In genomic region chr19:11911021-11911420, GRCm38 (mm10) we compare ENCODE assay signal across 10 mouse cellular contexts. TPM values are rescaled to one million over a fixed set of nuclear protein-coding genes. Genes with fewer than 3 reads are reported as not detected.
DNase-seq lines count a peak whose midpoint lies in the region; ATAC-seq and TF ChIP-seq lines count a peak whose summit lies in the region.
"Had no signal": no experiment of that assay in that cellular context is flagged by ENCODE, and none has a peak within 500 bp of the region (broad histone marks: within the 10 kb centered on the region; RNA-seq: fewer than 3 reads in every experiment).

No protein-coding gene starts in this region.

- H3K4me1 ChIP-seq in lung, embryonic 16.5 days (replicated peaks; ENCODE audit: control insufficient read depth, insufficient read depth, low read length): peaks cover 13% of the 10 kb centered on the region
- peaks cover 6% of the 10 kb centered on the region; the same call in 1 of the 2 replicates for H3K4me1 ChIP-seq in lung, adult 2 months (ENCODE audit: control insufficient read depth, insufficient read depth, low read length)
- H3K4me1 ChIP-seq in embryonic fibroblast, embryonic 13.5 days (ENCODE audit: control insufficient read depth, insufficient read depth, low read length): no peaks in the 10 kb centered on the region
- H3K4me1 ChIP-seq in limb, embryonic 12.5 days (replicated peaks): peaks cover 8% of the 10 kb centered on the region
- peaks cover 26% of the 10 kb centered on the region for H3K4me1 ChIP-seq in neural tube, embryonic 15.5 days

- H3K36me3 ChIP-seq in lung, embryonic 16.5 days (ENCODE audit: control insufficient read depth, insufficient read depth, low read length): no peaks in the 10 kb centered on the region; the same call in 1 of the 2 replicates
- H3K36me3 ChIP-seq in limb, embryonic 12.5 days: peaks cover 17% of the 10 kb centered on the region; the same call in 1 of the 2 replicates
- H3K36me3 ChIP-seq in neural tube, embryonic 15.5 days: 0 out of 2 replicates have a peak, but pooled peaks cover 6% of the 10 kb centered on the region

- 0 out of 2 replicates have a peak overlapping the region, but pooled peaks have one; percentile 75 for H3K9ac ChIP-seq in lung, embryonic 16.5 days (ENCODE audit: low read length)
- H3K9ac ChIP-seq in limb, embryonic 12.5 days (replicated peaks): no peak overlapping the region
- H3K9ac ChIP-seq in neural tube, embryonic 15.5 days (replicated peaks): peak overlapping the region; percentile 88; the same call in 1 of the 2 replicates

- H3K27me3 ChIP-seq in lung, embryonic 16.5 days (ENCODE audit: control insufficient read depth, insufficient read depth, low read depth, low read length): no peaks in the 10 kb centered on the region
- no peaks in the 10 kb centered on the region for H3K27me3 ChIP-seq in limb, embryonic 12.5 days
- H3K27me3 ChIP-seq in neural tube, embryonic 15.5 days (replicated peaks): no peaks in the 10 kb centered on the region

- ATAC-seq in lung, embryonic 16.5 days (ENCODE audit: low read depth): no peak
- ATAC-seq in limb, embryonic 12.5 days (ENCODE audit: insufficient number of reproducible peaks, insufficient read depth, low FRiP score, low TSS enrichment, low read depth): no peak
- no peak for ATAC-seq in neural tube, embryonic 15.5 days (ENCODE audit: low FRiP score)
- no peak for ATAC-seq in inflammation-experienced regulatory T-cells, adult 6 months

- TF ChIP-seq CTCF in lung, adult 2 months (IDR thresholded peaks at IDR 0.05; ENCODE audit: insufficient read depth, low read length): no peak
- TF ChIP-seq CTCF in embryonic fibroblast, embryonic 13.5 days (IDR thresholded peaks at IDR 0.05; ENCODE audit: borderline replicate concordance, insufficient read depth, low read length): no peak

- DNase-seq in lung, adult 2 months: no peak
- DNase-seq in thymus, postnatal 0 days (ENCODE audit: low spot score): no peak
- no peak for DNase-seq in yolk sac, embryonic 10.5 days (ENCODE audit: low spot score)
- DNase-seq: kidney, adult 18-20 months; retina, postnatal 1 day had no signal

- no peaks in the 10 kb centered on the region for H3K9me3 ChIP-seq in lung, embryonic 16.5 days (ENCODE audit: control insufficient read depth, low read length)
- no peaks in the 10 kb centered on the region for H3K9me3 ChIP-seq in limb, embryonic 12.5 days
- no peaks in the 10 kb centered on the region for H3K9me3 ChIP-seq in neural tube, embryonic 15.5 days (replicated peaks)

- TF ChIP-seq POLR2A in lung, adult 2 months (IDR thresholded peaks at IDR 0.05; ENCODE audit: borderline replicate concordance, extremely low read depth, low read depth, low read length): no peak
- TF ChIP-seq POLR2A in embryonic fibroblast, embryonic 13.5 days (IDR thresholded peaks at IDR 0.05; ENCODE audit: low read depth, low read length): no peak

- H3K4me3 ChIP-seq in lung, embryonic 16.5 days (ENCODE audit: low read length): peak overlapping the region; percentile 96
- no peak overlapping the region for H3K4me3 ChIP-seq in lung, adult 2 months (replicated peaks; ENCODE audit: extremely low read depth, low read depth, low read length)
- peak overlapping the region; percentile 63 for H3K4me3 ChIP-seq in embryonic fibroblast, embryonic 13.5 days (ENCODE audit: insufficient read depth, low read length)
- H3K4me3 ChIP-seq in limb, embryonic 12.5 days (replicated peaks): peak overlapping the region; percentile 82
- H3K4me3 ChIP-seq in neural tube, embryonic 15.5 days (replicated peaks): peak overlapping the region; percentile 92

- 0 out of 2 replicates have a peak overlapping the region, but pooled peaks have one; percentile 84 for H3K27ac ChIP-seq in lung, embryonic 16.5 days (ENCODE audit: low read length)
- no peak overlapping the region for H3K27ac ChIP-seq in embryonic fibroblast, embryonic 13.5 days (ENCODE audit: insufficient read depth, low read length)
- H3K27ac ChIP-seq in limb, embryonic 12.5 days: no peak overlapping the region
- peak overlapping the region; percentile 92; the same call in 1 of the 2 replicates for H3K27ac ChIP-seq in neural tube, embryonic 15.5 days (replicated peaks)

- 79% methylated on average over 5 of the region's 5 CpGs for WGBS in lung, embryonic 16.5 days
- WGBS in lung, adult 2 months: 72% methylated on average over 5 of the region's 5 CpGs
- WGBS in limb, embryonic 12.5 days: 90% methylated on average over 5 of the region's 5 CpGs
- WGBS in neural tube, embryonic 15.5 days: 96% methylated on average over 5 of the region's 5 CpGs

- peak overlapping the region; percentile 79 for H3K4me2 ChIP-seq in lung, embryonic 16.5 days (ENCODE audit: low read depth, low read length)
- peak overlapping the region; percentile 73 for H3K4me2 ChIP-seq in limb, embryonic 12.5 days
- H3K4me2 ChIP-seq in neural tube, embryonic 15.5 days: peak overlapping the region; percentile 77

RNA-seq across cellular contexts. Expression of gene Patl1, which starts 1.2 kb away (rescaled TPM):
- 18.9 and 19.0 TPM in 2 replicates for polyA plus RNA-seq in lung, embryonic 16.5 days (2015; fragmentation: Nextera tagmentation; extraction: Ambion mirVana)
- 12.6 and 15.9 TPM in 2 replicates for polyA plus RNA-seq in lung, adult 2 months (2012; rRNA removed)
- polyA plus RNA-seq in embryonic fibroblast, embryonic 13.5 days (2011; ENCODE audit: insufficient read length, low read depth, missing spikeins): 23.5 and 26.1 TPM in 2 replicates
- 17.8 and 20.2 TPM in 2 replicates for polyA plus RNA-seq in limb, embryonic 12.5 days (2016; fragmentation: Nextera tagmentation; extraction: Ambion mirVana)
- 13.3 and 15.2 TPM in 2 replicates for polyA plus RNA-seq in neural tube, embryonic 15.5 days (2015; fragmentation: Nextera tagmentation; extraction: Ambion mirVana)
- polyA plus RNA-seq in inflammation-experienced regulatory T-cells, adult 6 months (2017; shearing (Covaris generic)): 10 to 100 TPM; 15.0 to 18.6 (median 17.1) TPM
- polyA plus RNA-seq in thymus, postnatal 0 days (2015; fragmentation: Nextera tagmentation; extraction: Ambion mirVana): 12.5 and 13.1 TPM in 2 replicates

RNA-seq across cellular contexts. Expression of gene Olfr1420, which starts 24.7 kb away (rescaled TPM):
- 0.05 TPM in 1 of 2 replicates, not detected in the other for polyA plus RNA-seq in lung, embryonic 16.5 days (2015; fragmentation: Nextera tagmentation; extraction: Ambion mirVana)
- polyA plus RNA-seq in lung, adult 2 months (2012; rRNA removed): not detected in 2 replicates
- polyA plus RNA-seq in embryonic fibroblast, embryonic 13.5 days (2011; ENCODE audit: insufficient read length, low read depth, missing spikeins): not detected in 2 replicates
- polyA plus RNA-seq in limb, embryonic 12.5 days (2016; fragmentation: Nextera tagmentation; extraction: Ambion mirVana): 0.15 TPM in 1 of 2 replicates, not detected in the other
- not detected in 2 replicates for polyA plus RNA-seq in neural tube, embryonic 15.5 days (2015; fragmentation: Nextera tagmentation; extraction: Ambion mirVana)
- under 1 TPM in 1 of 3 experiments, not detected in 2; 0.31 TPM for polyA plus RNA-seq in inflammation-experienced regulatory T-cells, adult 6 months (2017; shearing (Covaris generic))
- not detected in 2 replicates for polyA plus RNA-seq in thymus, postnatal 0 days (2015; fragmentation: Nextera tagmentation; extraction: Ambion mirVana)

RNA-seq across cellular contexts. Expression of gene Olfr1419, which starts 36.1 kb away (rescaled TPM):
- not detected in 2 replicates for polyA plus RNA-seq in lung, embryonic 16.5 days (2015; fragmentation: Nextera tagmentation; extraction: Ambion mirVana)
- polyA plus RNA-seq in lung, adult 2 months (2012; rRNA removed): not detected in 2 replicates
- not detected in 2 replicates for polyA plus RNA-seq in embryonic fibroblast, embryonic 13.5 days (2011; ENCODE audit: insufficient read length, low read depth, missing spikeins)
- polyA plus RNA-seq in limb, embryonic 12.5 days (2016; fragmentation: Nextera tagmentation; extraction: Ambion mirVana): not detected in 2 replicates
- not detected in 2 replicates for polyA plus RNA-seq in neural tube, embryonic 15.5 days (2015; fragmentation: Nextera tagmentation; extraction: Ambion mirVana)
- not detected for polyA plus RNA-seq in inflammation-experienced regulatory T-cells, adult 6 months (2017; shearing (Covaris generic))
- not detected in 2 replicates for polyA plus RNA-seq in thymus, postnatal 0 days (2015; fragmentation: Nextera tagmentation; extraction: Ambion mirVana)

RNA-seq across cellular contexts. Expression of gene Olfr1418, which starts 50.2 kb away (rescaled TPM):
- not detected in 2 replicates for polyA plus RNA-seq in lung, embryonic 16.5 days (2015; fragmentation: Nextera tagmentation; extraction: Ambion mirVana)
- not detected in 2 replicates for polyA plus RNA-seq in lung, adult 2 months (2012; rRNA removed)
- not detected in 2 replicates for polyA plus RNA-seq in embryonic fibroblast, embryonic 13.5 days (2011; ENCODE audit: insufficient read length, low read depth, missing spikeins)
- not detected in 2 replicates for polyA plus RNA-seq in limb, embryonic 12.5 days (2016; fragmentation: Nextera tagmentation; extraction: Ambion mirVana)
- not detected in 2 replicates for polyA plus RNA-seq in neural tube, embryonic 15.5 days (2015; fragmentation: Nextera tagmentation; extraction: Ambion mirVana)
- not detected for polyA plus RNA-seq in inflammation-experienced regulatory T-cells, adult 6 months (2017; shearing (Covaris generic))
- not detected in 2 replicates for polyA plus RNA-seq in thymus, postnatal 0 days (2015; fragmentation: Nextera tagmentation; extraction: Ambion mirVana)

RNA-seq across cellular contexts. Expression of gene Osbp, which starts 54.7 kb away (rescaled TPM):
- polyA plus RNA-seq in lung, embryonic 16.5 days (2015; fragmentation: Nextera tagmentation; extraction: Ambion mirVana): 3.1 and 4.0 TPM in 2 replicates
- polyA plus RNA-seq in lung, adult 2 months (2012; rRNA removed): 14.0 and 23.4 TPM in 2 replicates
- 49.4 and 54.4 TPM in 2 replicates for polyA plus RNA-seq in embryonic fibroblast, embryonic 13.5 days (2011; ENCODE audit: insufficient read length, low read depth, missing spikeins)
- 4.9 and 5.1 TPM in 2 replicates for polyA plus RNA-seq in limb, embryonic 12.5 days (2016; fragmentation: Nextera tagmentation; extraction: Ambion mirVana)
- 3.4 and 3.8 TPM in 2 replicates for polyA plus RNA-seq in neural tube, embryonic 15.5 days (2015; fragmentation: Nextera tagmentation; extraction: Ambion mirVana)
- 1 to 10 TPM; 7.1 to 8.4 (median 8.3) TPM for polyA plus RNA-seq in inflammation-experienced regulatory T-cells, adult 6 months (2017; shearing (Covaris generic))
- 5.4 and 6.5 TPM in 2 replicates for polyA plus RNA-seq in thymus, postnatal 0 days (2015; fragmentation: Nextera tagmentation; extraction: Ambion mirVana)

Comparison
In these comparisons a context has a peak if more than half of its experiments do, and no peak if none do; other contexts are left out.
1. H3K27ac ChIP-seq: peak in lung, embryonic 16.5 days (single experiment) and neural tube, embryonic 15.5 days (single experiment); none in embryonic fibroblast, embryonic 13.5 days (single experiment) and limb, embryonic 12.5 days (single experiment).
2. Peak in every context shown above with its lines, with median percentiles within 50 percentile points of each other: H3K4me2 ChIP-seq.